Mouse (Mus musculus) R1 (cell line): ENCODE measurements at regions not wholly inside any gene's neighbourhood (a gene's known extent, or its start where the extent isn't known, plus 50 kb on each side); places are given as distances from the start of the nearest gene placed in this dataset.

Experiments used
- DNase-seq: peaks from one replicate; pipeline ENCODE4 v3.0.0-alpha.2; 2018; ENCODE audit warnings: low read depth, low spot score

DNA sequence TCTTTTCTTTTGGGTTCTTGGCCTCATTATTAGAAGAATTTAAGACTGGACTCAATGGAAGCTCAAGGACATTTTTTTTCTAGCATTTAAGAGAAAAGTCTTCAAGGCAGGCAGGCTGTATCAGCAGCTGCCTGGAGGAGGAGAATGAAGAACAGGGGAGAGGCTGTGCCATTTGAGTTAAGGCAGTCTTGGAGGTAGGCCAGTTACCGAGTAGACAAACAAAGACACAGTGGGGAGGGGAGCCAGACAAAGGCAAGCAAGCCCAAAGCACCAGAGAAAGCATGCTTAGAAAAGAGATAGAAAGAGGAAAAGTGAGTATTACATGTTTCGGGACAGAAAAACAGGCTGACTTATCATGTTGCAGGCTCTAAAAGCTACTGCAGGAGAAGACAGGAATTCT is 392.0 kb downstream of the Igsf11 start:
- DNase-seq = peak; percentile 23

DNA sequence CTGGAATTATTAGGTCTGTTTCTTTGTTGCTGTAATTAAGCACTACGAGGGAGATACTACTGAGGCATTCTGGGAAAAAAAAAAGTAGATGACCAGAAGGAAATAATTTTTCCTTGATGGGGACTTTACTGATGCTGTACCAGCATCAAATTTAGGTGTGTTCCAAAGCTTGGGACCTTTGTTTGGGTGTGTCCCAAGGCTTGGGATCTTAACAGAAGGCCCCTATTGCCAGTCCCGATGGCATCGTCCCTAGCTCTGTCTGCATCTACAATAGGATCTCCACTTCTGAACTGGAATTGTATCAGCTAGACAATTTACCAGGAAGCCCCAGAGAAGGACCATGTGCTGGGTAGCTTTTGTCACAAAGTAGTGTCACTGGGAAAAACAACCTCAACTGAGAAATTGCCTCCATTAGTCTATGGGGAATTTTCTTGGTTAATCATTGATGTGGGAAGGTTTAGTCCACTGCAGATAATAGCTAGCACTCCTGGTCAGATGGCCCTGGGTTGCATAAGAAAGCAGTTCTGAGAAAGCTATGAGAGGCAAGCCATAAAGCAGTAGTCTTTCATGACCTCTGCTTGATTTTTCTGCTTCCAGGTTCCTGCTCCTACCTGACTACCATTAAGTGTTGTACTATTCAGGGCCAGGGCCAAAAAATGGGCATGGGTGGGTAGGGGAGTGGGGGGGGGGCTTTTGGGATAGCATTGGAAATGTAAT is 392.7 kb downstream of the Igsf11 start:
- DNase-seq = no peak

DNA sequence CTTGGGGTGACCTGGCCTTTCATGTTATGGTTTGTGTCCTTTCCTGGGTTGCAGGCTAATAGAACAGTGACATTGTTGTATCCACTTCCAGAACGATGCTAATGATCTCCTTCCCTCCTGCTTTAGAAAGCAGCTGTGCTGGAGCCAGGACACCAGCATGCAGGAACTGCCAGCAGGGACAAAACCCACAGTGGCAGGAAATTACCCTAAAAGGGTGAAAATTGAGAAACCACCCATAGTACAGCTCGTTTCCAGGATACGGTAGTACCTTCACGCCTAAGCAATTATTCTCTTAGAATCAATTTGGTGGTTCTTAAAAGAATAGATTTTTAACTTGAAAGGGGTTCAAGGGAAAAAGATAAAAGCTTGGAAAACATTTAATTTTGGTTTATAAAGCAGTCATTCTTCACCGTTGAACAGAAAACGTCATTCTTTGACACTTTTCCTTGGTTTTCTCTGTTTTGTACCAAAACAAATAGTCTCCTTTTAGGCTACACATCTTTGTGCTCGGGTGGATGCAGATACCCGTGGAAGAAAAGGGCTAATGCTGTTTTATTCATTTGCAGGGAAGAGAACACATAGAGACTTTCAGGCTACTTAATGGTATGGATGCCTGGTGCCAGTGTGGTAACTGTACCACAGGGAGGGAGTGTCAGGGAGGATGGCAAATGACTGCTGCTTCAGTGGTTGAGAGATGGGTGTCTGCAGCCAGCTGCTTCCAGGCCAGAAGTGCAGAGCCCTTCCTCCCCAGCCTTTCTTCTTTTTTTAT is 394.5 kb downstream of the Igsf11 start:
- no peak for DNase-seq

GRCm38 (mm10) chr16:39298856-39299255 is 406.4 kb downstream of the Igsf11 start:
- DNase-seq = no peak

GRCm38 (mm10) chr16:39302902-39303361 is 410.5 kb downstream of the Igsf11 start:
- DNase-seq = peak; percentile 24

DNA sequence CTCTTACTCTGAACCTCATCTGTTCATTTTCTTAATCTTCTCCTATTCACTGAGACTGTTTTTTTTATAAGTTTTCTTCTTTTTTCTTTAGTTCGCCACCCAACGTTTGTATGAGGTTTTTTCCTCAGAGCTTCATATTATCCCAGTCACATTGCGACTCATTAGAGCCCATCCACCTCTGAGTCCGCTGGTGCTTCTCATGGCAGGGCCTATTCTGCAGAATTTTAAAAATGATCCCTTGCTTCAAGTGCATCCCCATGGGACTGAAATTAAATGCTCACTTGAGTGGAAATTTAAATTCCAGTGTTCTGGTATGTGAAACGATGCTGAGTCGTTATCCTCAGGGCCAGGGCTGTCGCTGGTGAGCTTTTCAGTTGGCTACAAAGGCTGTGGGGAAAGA is 410.9 kb downstream of the Igsf11 start:
- DNase-seq = no peak

DNA sequence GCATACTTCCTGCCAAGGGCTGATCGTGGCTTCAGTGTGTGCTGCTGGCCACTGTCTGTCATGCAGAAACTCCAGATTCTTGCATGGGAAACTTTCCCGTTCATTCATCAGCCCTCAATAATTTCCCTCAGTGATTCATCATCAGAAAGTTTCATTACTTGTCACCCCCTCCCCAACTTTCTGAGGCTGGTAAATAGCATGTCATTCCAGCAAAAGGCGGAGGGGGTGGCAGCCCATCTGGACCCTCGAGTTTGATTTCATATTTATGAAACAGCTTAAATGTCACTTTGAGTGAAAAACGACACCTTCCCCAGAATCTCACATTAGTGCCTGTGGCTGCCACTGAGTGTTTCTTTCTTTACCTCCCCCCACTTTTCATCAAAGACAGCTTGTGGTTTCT is 415.5 kb downstream of the Igsf11 start:
- DNase-seq = no peak

GRCm38 (mm10) chr16:39316752-39317594 is 424.5 kb downstream of the Igsf11 start:
- peak; percentile 52 for DNase-seq

GRCm38 (mm10) chr16:39325627-39326026 is 433.2 kb downstream of the Igsf11 start:
- DNase-seq = no peak

- DNase-seq = no peak
These were observed 471.2 kb downstream of the Igsf11 start for GRCm38 (mm10) chr16:39363657-39364056.

DNA sequence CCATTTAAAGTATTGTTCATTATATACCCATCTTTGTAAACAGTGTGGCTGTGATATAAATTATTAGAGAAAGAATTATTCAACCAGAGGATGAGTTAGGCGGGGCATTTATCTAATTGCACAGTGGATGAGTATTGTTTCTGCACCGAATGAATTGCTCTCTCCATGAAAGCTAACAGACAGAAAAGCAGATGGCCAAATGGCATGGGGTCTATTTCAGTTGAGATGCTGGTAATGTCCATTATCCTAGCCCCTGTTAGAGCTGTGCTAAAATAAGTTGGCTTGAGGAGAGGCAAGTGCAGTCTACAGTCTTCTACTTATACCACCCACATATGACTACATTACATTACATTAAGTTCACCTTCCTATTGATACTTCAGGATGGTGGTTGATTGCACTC is 475.8 kb downstream of the Igsf11 start:
- DNase-seq = no peak

GRCm38 (mm10) chr16:39374616-39375015 is 482.1 kb downstream of the Igsf11 start:
- no peak for DNase-seq

DNA sequence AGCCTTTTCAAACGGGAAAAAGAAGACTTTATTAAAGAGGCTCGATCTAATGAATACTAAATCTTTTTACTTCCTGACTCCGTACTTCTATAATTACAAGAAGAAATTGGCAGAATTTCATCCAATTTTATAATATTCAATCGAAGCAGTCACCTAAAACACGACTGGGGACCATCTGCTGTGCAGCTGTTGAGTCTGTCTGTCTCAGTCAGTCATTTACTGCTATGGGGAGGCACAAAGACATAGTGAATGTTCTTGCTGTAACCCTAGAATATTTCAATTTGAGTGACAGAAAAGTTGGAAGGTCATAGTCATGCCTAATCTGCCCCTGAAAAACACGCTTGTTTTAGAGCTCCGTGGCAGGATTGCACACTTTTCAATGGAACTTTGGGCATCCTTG is 487.5 kb downstream of the Igsf11 start:
- DNase-seq = no peak

GRCm38 (mm10) chr16:39389943-39390342 is 497.5 kb downstream of the Igsf11 start:
- no peak for DNase-seq

DNA sequence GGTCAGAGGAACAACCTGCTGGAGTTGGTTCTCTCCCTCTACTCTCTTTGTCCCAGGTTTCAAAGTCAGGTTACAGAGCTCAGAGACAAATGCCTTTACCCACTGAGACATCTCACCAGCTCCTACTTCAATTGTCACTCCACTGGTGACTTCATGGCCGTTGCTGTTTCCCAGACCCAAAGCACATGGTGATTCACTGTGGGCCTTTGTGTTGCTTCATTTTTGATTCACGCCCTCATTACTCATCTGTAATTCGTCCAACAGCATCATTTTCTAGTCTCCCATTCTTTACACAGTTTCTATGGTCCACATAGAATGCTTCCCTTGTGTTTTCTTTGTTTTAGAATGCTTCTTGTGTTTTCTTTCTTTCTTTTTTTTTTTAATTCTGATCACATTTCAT is 498.2 kb downstream of the Igsf11 start:
- DNase-seq = no peak

GRCm38 (mm10) chr16:39402101-39402749 is 509.8 kb downstream of the Igsf11 start:
- DNase-seq = no peak

DNA sequence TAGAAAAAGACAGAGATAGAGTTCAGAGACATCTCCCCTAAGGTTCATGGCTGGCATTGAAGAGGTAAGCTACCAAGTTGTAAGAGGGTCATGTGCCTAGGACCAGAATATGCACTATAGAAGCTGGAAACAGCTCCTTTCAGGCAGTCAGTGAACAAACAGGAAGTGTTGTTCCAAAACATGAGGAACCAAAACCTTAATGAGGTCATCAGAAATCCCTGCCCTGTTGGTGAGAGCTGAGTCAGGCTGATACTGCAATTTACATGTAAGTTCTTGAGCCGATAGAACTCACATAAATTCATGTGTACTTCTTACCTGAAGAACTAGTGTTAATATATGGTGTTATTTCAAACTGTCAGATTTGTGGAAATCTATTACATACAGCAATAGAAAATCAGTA is 539.1 kb downstream of the Igsf11 start:
- no peak for DNase-seq

GRCm38 (mm10) chr16:39445740-39446139 is 538.4 kb upstream of the Lsamp start:
- DNase-seq = no peak

DNA sequence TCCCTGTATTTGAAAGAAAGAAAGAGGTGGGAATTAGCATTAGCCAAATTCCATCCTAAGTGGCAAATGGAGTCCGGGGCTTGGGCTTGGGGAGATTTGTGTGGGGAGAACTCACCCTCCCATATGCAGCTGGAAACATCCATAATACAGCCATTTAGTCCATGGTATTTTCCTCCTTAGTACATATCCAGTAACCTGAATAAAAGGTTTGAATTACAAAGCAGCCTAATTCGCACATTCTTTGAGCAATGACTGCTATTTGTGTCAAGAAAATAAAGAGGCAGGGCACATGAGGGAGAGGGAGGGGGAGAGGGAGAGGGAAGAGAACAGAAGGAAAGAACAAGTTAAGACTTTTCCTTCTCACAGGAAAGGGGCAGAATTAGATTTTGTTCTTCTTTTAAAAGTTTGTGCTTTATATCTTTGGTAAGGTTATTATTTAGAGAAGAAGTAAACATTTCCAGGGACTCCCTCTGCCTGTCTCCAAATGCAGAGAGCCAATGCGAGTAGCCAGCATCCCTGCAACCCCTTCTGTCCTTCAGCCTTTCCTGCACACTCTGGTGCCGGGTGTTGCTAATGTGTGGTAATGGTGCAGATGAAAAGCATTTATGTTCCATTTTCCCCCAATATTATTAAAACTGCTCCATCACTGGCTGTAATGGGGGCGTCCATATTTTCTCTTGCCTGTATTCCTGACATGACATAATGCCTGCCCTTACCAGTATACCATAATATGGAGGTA is 530.6 kb upstream of the Lsamp start:
- DNase-seq = peak; percentile 2
